Mouse (Mus musculus): ENCODE results near the gene Casc3. TPM values are rescaled to one million over a fixed set of nuclear protein-coding genes. Genes with fewer than 3 reads are reported as not detected.

Casc3 gene
- polyA plus RNA-seq, 1 experiment from 2014 or later: 49.0 TPM

- peaks cover 48% of the 10 kb centered on the region for H3K36me3 ChIP-seq
- no peak for DNase-seq (ENCODE audit: low spot score)
- H3K4me1 ChIP-seq: peaks cover 54% of the 10 kb centered on the region
- WGBS: 35% methylated on average over 5 of the region's 5 CpGs
- H3K27me3 ChIP-seq (ENCODE audit: low read depth, poor library complexity, severe bottlenecking): peaks cover 41% of the 10 kb centered on the region
- H3K4me3 ChIP-seq: peak overlapping the region; percentile 9
- H3K27ac ChIP-seq (replicated peaks): no peak overlapping the region
- H3K9me3 ChIP-seq (replicated peaks): no peaks in the 10 kb centered on the region
Measured at GRCm38 (mm10) chr11:98835296-98835695, 30.6 kb downstream of the Casc3 start.

GRCm38 (mm10) chr11:98835725-98836124, 31.0 kb downstream of the Casc3 start:
- Histone ChIP-seq H3K4me3 (no peak overlapping the region), H3K36me3 (peaks cover 44% of the 10 kb centered on the region), H3K27me3 (ENCODE audit: low read depth, poor library complexity, severe bottlenecking) (peaks cover 46% of the 10 kb centered on the region), H3K9me3 (replicated peaks) (no peaks in the 10 kb centered on the region), H3K27ac (replicated peaks) (no peak overlapping the region), H3K4me1 (peaks cover 54% of the 10 kb centered on the region)
- no peak for DNase-seq (ENCODE audit: low spot score)
- WGBS: 70% methylated on average over 3 of the region's 3 CpGs

- WGBS: 27% methylated on average over 7 of the region's 7 CpGs
- DNase-seq (ENCODE audit: low spot score): no peak
- Histone ChIP-seq H3K9me3 (replicated peaks) (no peaks in the 10 kb centered on the region), H3K36me3 (peaks cover 40% of the 10 kb centered on the region), H3K4me1 (peaks cover 54% of the 10 kb centered on the region), H3K27ac (replicated peaks) (no peak overlapping the region), H3K4me3 (peak overlapping the region; percentile 75), H3K27me3 (ENCODE audit: low read depth, poor library complexity, severe bottlenecking) (peaks cover 46% of the 10 kb centered on the region)
Measured at GRCm38 (mm10) chr11:98836128-98836527, 31.4 kb downstream of the Casc3 start.

- peaks cover 34% of the 10 kb centered on the region for H3K36me3 ChIP-seq
- DNase-seq (ENCODE audit: low spot score): peak; percentile 87
- peaks cover 46% of the 10 kb centered on the region for H3K27me3 ChIP-seq (ENCODE audit: low read depth, poor library complexity, severe bottlenecking)
- H3K4me3 ChIP-seq: peak within 1 kb of the TSS; percentile 75
- H3K4me1 ChIP-seq: peaks cover 54% of the 10 kb centered on the region
- peak within 1 kb of the TSS; percentile 82 for H3K27ac ChIP-seq (replicated peaks)
- WGBS: 0% methylated on average over 48 of the region's 48 CpGs
- no peaks in the 10 kb centered on the region for H3K9me3 ChIP-seq (replicated peaks)
Measured at GRCm38 (mm10) chr11:98836651-98837141, 32.0 kb downstream of the Casc3 start, which contains the start of gene Rapgefl1. Rapgefl1 (plus strand) TSS chr11:98836785.

- peaks cover 29% of the 10 kb centered on the region for H3K36me3 ChIP-seq
- H3K4me1 ChIP-seq: peaks cover 54% of the 10 kb centered on the region
- DNase-seq (ENCODE audit: low spot score): peak; percentile 37
- peak overlapping the region; percentile 82 for H3K27ac ChIP-seq (replicated peaks)
- H3K9me3 ChIP-seq (replicated peaks): no peaks in the 10 kb centered on the region
- peak overlapping the region; percentile 75 for H3K4me3 ChIP-seq
- peaks cover 46% of the 10 kb centered on the region for H3K27me3 ChIP-seq (ENCODE audit: low read depth, poor library complexity, severe bottlenecking)
- under 1% methylated on average over 23 of the region's 29 CpGs for WGBS
Measured at GRCm38 (mm10) chr11:98837231-98837704, 32.6 kb downstream of the Casc3 start.

- H3K36me3 ChIP-seq: peaks cover 22% of the 10 kb centered on the region
- DNase-seq (ENCODE audit: low spot score): no peak
Measured at GRCm38 (mm10) chr11:98837917-98838316, 33.2 kb downstream of the Casc3 start.

GRCm38 (mm10) chr11:98838512-98838911, 33.8 kb downstream of the Casc3 start:
- H3K27ac ChIP-seq (replicated peaks): no peak overlapping the region
- no peak for DNase-seq (ENCODE audit: low spot score)
- H3K9me3 ChIP-seq (replicated peaks): no peaks in the 10 kb centered on the region
- H3K4me1 ChIP-seq: peaks cover 54% of the 10 kb centered on the region
- H3K4me3 ChIP-seq: no peak overlapping the region
- peaks cover 16% of the 10 kb centered on the region for H3K36me3 ChIP-seq
- H3K27me3 ChIP-seq (ENCODE audit: low read depth, poor library complexity, severe bottlenecking): peaks cover 46% of the 10 kb centered on the region
- WGBS: 81% methylated on average over 9 of the region's 9 CpGs

More at GRCm38 (mm10) chr11:98837917-98838316, 33.2 kb downstream of the Casc3 start:
- WGBS: 46% methylated on average over 11 of the region's 11 CpGs
- Histone ChIP-seq H3K27ac (replicated peaks) (no peak overlapping the region), H3K4me1 (peaks cover 54% of the 10 kb centered on the region), H3K4me3 (peak overlapping the region; percentile 75), H3K27me3 (ENCODE audit: low read depth, poor library complexity, severe bottlenecking) (peaks cover 46% of the 10 kb centered on the region), H3K9me3 (replicated peaks) (no peaks in the 10 kb centered on the region)

GRCm38 (mm10) chr11:98839402-98839801, 34.7 kb downstream of the Casc3 start:
- Histone ChIP-seq H3K4me1 (peaks cover 47% of the 10 kb centered on the region), H3K9me3 (replicated peaks) (no peaks in the 10 kb centered on the region), H3K27me3 (ENCODE audit: low read depth, poor library complexity, severe bottlenecking) (peaks cover 46% of the 10 kb centered on the region), H3K4me3 (no peak overlapping the region), H3K27ac (replicated peaks) (no peak overlapping the region), H3K36me3 (peaks cover 7% of the 10 kb centered on the region)
- DNase-seq (ENCODE audit: low spot score): no peak
- 52% methylated on average over 6 of the region's 6 CpGs for WGBS

- WGBS: 79% methylated on average over 10 of the region's 10 CpGs
- no peaks in the 10 kb centered on the region for H3K9me3 ChIP-seq (replicated peaks)
- H3K27me3 ChIP-seq (ENCODE audit: low read depth, poor library complexity, severe bottlenecking): peaks cover 46% of the 10 kb centered on the region
- peaks cover 42% of the 10 kb centered on the region for H3K4me1 ChIP-seq
- no peak overlapping the region for H3K27ac ChIP-seq (replicated peaks)
- peaks cover 2% of the 10 kb centered on the region for H3K36me3 ChIP-seq
- DNase-seq (ENCODE audit: low spot score): no peak
- no peak overlapping the region for H3K4me3 ChIP-seq
Measured at GRCm38 (mm10) chr11:98839897-98840296, 35.2 kb downstream of the Casc3 start.

- peaks cover 28% of the 10 kb centered on the region for H3K27me3 ChIP-seq (ENCODE audit: low read depth, poor library complexity, severe bottlenecking)
- no peaks in the 10 kb centered on the region for H3K36me3 ChIP-seq
- H3K4me3 ChIP-seq: no peak overlapping the region
- WGBS: 55% methylated on average over 13 of the region's 13 CpGs
- no peak overlapping the region for H3K27ac ChIP-seq (replicated peaks)
- peaks cover 24% of the 10 kb centered on the region for H3K4me1 ChIP-seq
- no peak for DNase-seq (ENCODE audit: low spot score)
- no peaks in the 10 kb centered on the region for H3K9me3 ChIP-seq (replicated peaks)
Measured at GRCm38 (mm10) chr11:98846016-98846415, 41.3 kb downstream of the Casc3 start.

- no peaks in the 10 kb centered on the region for H3K9me3 ChIP-seq (replicated peaks)
- no peaks in the 10 kb centered on the region for H3K36me3 ChIP-seq
- 66% methylated on average over 19 of the region's 19 CpGs for WGBS
- no peak overlapping the region for H3K4me3 ChIP-seq
- no peak overlapping the region for H3K27ac ChIP-seq (replicated peaks)
- peaks cover 31% of the 10 kb centered on the region for H3K27me3 ChIP-seq (ENCODE audit: low read depth, poor library complexity, severe bottlenecking)
- H3K4me1 ChIP-seq: peaks cover 28% of the 10 kb centered on the region
- no peak for DNase-seq (ENCODE audit: low spot score)
Measured at GRCm38 (mm10) chr11:98846865-98847604, 42.3 kb downstream of the Casc3 start.

- no peaks in the 10 kb centered on the region for H3K9me3 ChIP-seq (replicated peaks)
- no peaks in the 10 kb centered on the region for H3K36me3 ChIP-seq
- H3K4me1 ChIP-seq: peaks cover 36% of the 10 kb centered on the region
- peak overlapping the region; percentile 74 for H3K27ac ChIP-seq (replicated peaks)
- peak overlapping the region; percentile 33 for H3K4me3 ChIP-seq
- 9% methylated on average over 19 of the region's 19 CpGs for WGBS
- peak; percentile 58 for DNase-seq (ENCODE audit: low spot score)
- peaks cover 34% of the 10 kb centered on the region for H3K27me3 ChIP-seq (ENCODE audit: low read depth, poor library complexity, severe bottlenecking)
Measured at GRCm38 (mm10) chr11:98849196-98849894, 44.6 kb downstream of the Casc3 start.
